Mouse (Mus musculus) midbrain, embryonic 13.5 days (tissue): ENCODE data around the gene Pcnx. TPM values are rescaled to one million over a fixed set of nuclear protein-coding genes. Genes with fewer than 3 reads are reported as not detected.

ENCODE experiments used
- polyA plus RNA-seq: library from polyadenylated mRNA; unstranded; fragments of >200 nt; fragmentation: Nextera tagmentation; extraction: Ambion mirVana; gene quantifications from 2 replicates; pipeline ENCODE4 v1.2.1, GENCODE M21; 2015

Pcnx gene
- polyA plus RNA-seq, 1 experiment from 2014 or later, result 9.4 TPM

Other genes starting within 250 kb of the Pcnx start
- gene Ttc9, start 228.8 kb upstream of the Pcnx start, polyA plus RNA-seq, result 6.5 and 6.9 TPM in 2 replicates
- 7.2 and 9.3 TPM in 2 replicates for gene Map3k9, start 78.8 kb upstream of the Pcnx start, polyA plus RNA-seq